Mouse (Mus musculus) spleen, postnatal 4 days (tissue): Measurements from ENCODE around the gene Slc4a1ap.

ENCODE experiments used
- DNase-seq, 2 experiments: peaks; one replicate each; pipeline ENCODE4 v3.0.0; 2022; ENCODE audit warnings: low spot score in 2 of 2

Slc4a1ap gene

GRCm38 (mm10) chr5:31603766-31604165 lies 77.0 kb downstream of the Slc4a1ap start:
- no peak for DNase-seq

GRCm38 (mm10) chr5:31606151-31606550 lies 79.4 kb downstream of the Slc4a1ap start:
- DNase-seq, result no peak
